Mouse (Mus musculus) kidney, postnatal 25 days (tissue): Measurements from ENCODE around the gene Pgbd5.

ENCODE experiments used
- DNase-seq, 2 experiments: peaks; one replicate each; pipeline ENCODE4 v3.0.0; 2021; ENCODE audit warnings: mixed read lengths in 2 of 2

Pgbd5 gene

DNA sequence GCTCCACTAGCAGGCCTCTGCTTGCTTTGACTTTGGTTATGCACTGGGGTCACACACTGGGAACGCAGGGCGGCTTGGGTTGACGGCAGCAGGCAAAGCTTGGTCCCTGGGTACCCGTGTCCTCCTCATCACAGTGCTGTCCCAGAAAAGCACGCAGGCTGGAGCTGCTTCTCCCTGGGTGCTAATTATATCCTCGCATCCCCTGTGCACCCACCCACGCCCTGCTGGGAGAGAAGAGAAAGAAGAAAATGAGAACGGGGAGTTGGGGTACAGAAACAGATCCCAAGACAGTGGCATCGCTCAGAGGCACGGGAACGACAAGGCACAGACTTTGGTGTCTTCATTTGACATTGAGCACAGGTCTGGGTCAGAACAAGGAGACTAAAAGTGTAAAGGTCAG is 50.0 kb downstream of the Pgbd5 start:
- no peak for DNase-seq

DNA sequence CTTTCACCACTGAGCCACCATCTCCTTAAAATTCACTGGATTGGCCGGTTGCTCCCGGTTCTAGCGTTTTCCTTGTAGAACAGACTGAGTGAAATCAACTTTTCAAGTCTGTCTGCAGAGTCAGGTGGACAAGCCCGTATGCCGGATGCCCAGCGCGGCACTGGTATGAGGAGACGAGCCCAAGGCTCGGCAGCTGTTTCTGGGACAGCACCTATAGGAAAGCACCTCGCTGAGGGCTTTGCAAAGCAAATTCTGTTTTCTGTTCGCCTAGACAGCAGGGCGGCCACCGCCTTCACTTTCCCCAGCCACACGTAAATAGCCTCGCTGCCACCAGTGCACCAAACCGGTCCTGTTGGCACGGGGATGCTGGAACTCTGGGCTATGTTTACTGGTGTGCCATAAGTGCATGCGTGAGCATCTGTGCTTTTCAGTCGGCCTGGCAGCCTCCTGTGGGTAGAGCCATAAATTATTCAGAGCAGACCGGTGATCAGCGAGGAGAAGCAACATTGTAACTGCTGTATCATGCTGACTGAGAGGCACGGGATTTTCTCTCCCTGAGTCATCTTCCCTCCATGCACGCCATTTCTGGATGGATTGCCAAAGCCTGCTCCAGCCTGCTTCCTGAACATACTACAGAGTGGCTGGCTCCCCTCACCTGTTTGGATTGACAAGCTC is 53.1 kb downstream of the Pgbd5 start:
- DNase-seq, result no peak

DNA sequence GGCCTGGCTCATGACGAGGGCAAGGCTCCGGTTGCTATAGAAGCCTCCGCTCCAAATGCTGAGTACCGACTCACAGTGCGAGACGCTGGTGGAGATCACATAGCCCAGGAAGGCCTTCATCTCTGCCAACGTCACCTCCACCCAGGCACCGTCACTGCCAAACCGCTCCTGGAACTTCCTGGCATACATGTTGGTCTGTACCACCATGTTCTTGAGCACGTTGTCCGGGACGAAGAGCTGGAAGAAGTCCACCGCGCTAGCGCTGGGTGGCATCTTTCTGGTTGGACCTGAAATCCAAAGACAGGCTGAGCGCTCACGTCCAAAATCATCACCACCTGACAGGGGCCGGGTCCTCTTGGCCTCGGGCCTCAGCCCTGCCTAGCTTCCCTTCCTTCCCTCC is 55.1 kb downstream of the Pgbd5 start:
- no peak for DNase-seq

DNA sequence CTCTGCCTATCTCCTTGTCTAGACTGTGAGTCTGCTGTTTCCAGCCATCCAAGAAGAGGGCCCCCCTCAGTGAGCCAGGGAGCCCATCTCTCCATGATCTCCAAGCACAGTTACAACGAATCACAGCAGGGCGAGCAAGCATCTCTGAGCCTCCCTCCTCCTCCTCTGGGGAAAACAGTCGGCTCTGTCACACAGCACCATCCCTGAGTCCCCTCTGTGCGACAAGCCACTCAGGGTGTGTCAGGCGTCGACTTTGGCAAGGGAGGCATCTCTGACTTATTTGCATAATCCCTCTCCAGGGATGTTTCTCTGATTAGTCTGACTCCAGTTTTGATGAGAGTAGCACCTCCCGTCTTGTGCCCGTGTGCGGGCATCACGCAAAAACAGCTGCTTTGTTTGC is 57.2 kb downstream of the Pgbd5 start:
- no peak for DNase-seq

DNA sequence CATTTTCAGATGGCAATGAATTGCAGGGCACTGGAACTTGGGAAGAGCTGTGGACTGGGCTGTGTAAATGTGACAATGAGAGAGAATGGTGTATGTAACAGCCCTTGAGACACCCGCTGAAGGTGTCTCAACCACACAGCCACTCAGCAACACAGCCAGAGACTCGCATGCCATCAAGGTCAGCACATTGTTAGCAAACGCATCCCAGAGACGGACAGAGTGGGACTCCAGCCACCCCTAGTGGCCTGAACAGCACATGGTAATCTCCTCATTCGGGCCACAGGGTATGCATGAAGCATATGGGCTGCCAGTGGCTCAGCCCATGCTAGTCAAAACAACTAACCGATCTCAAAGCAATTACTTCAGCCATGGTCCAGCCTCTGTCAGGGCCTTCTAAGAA is 60.2 kb downstream of the Pgbd5 start:
- no peak for DNase-seq

DNA sequence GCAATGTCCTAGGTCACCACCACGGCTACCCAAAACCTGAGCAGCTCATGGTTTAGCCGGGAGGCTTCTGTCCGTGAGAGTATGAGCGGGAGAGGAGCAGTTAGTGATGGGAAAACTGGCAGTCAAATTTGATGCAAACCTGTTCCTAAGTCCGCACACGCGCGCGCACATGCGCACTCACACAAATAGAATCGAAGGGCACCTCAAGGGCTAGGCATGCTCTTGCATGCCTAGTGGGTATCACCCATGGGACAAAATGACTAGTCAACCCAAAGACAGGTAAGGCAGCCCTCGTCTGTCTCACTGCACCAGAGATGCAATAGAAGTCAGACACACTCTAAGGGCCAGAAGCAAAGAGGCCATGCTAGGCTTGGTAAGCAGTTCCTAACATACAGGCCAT is 63.1 kb downstream of the Pgbd5 start:
- no peak for DNase-seq

DNA sequence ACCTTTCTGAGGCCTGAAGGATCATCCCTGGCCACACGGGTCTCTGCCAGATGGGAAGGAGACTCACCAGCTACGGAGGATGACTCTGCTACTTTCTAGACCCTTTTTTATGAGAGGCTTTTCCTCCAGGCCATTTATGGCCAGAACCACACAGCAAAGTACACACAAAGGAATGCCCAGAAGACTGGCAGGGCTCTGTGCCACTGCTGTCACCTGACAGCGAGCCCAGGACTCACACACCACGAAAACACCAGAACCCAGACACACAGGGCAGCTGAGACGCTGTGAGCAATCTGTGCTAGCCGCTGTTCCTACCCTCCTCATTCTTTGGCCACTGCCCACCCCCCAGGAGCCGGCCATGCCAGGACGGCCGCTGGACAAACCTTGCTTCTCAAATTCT is 63.7 kb downstream of the Pgbd5 start:
- DNase-seq, result peak in 1 of 2 experiments; percentile 21

DNA sequence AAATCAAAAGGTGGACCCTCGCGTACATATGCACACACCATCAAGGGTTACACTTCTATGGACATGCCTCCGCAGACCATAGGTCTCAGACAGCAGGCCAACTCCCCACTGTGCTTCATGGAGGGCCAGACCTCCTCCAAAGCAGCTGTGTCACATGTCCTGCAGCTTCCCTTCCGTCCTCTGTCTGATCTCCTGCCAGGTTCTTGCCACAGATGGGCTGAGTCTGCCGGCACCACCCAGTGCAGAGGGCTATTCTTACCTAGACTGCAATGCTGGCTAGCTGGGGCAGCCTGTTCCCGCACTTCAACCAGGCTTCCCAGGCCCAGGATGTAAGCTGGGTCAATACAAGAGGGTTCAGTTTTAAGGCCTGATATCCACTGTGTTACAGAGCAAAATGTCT is 64.3 kb downstream of the Pgbd5 start:
- no peak for DNase-seq

DNA sequence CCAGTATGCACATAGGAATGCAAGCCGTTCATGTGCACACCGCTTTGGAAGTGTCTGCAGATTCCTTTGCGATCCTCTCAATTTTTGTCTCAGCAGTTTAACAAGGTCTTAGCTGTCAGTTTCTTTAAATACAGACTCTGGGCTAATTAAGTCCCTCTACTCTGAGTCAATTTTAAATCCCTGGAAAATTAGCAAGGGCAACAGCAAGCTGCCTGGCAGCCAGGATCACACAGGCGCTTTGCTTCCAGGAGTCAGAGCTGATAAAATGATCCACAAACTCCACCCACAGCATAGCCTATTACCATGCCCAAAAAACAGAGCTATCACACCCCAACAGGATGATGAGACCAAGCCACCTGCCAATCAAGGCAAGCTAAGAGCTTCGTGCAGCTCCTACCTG is 65.7 kb downstream of the Pgbd5 start:
- DNase-seq, result no peak

DNA sequence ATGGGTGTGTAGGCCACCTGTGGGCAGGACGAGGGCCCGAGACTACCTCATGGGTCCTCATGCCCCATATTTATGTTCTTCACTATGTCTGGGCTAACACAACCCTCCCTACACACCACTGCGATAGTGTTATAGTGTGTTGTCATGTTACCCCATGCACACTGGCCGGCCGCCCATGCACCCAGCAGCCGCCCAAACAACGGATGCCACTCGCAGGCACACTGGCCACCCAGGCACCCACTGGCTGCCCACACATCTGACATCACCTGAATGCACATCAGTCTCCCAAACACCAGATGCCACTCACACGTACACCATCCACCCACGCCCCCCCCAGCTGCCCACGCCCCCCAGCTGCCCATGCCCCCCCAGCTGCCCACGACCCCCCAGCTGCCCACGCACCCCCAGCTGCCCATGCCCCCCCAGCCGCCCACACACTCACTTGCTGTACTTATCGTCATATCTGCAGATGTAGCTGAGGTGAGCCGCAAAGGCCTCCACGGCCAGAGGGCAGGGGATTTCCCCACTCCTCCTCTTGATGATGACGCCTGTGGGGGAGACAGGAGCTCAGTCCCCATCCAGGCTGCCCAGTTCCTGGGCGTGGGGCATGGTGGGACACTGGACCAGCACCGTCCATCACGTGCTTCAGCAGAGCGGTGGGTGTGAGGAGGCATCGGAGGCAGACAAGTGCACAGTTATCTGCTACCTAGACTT is 67.9 kb downstream of the Pgbd5 start:
- no peak for DNase-seq

DNA sequence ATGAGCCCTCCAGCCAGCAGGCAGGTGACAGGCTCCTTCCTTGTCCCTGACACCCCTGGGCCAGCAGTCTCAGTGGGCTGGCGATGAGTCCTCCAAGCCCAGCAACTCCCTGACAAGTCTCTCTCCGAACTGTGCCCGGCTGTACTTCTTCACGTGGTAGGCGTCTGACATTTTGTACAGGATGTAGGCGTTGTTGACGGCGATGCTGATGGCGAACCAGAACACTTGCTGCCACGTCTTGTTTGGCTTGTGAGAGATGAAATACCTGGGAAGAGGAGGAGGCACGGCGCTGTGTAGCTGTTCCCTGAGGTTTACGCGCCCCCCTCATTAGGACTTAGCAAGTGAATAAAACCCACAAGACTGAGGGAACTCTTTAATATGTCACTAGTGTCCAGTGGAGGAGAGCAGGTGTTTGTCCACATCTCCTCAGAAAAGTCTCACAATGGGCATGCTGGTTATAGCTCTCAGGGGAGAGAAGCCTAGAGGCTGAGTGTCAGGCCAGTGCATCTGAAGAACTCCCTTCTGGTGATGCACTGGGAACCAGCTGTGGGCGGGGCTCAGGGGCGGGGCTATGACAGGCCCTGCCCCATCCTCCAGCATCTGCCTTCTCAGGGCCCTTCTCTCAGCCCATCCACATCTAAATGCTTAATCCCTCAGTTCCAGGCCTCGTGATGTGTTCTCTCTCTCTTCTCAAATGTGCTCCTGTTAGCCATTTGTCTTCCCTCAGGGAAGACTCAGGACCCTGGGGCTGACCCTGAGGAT is 68.9 kb downstream of the Pgbd5 start:
- DNase-seq, result no peak

DNA sequence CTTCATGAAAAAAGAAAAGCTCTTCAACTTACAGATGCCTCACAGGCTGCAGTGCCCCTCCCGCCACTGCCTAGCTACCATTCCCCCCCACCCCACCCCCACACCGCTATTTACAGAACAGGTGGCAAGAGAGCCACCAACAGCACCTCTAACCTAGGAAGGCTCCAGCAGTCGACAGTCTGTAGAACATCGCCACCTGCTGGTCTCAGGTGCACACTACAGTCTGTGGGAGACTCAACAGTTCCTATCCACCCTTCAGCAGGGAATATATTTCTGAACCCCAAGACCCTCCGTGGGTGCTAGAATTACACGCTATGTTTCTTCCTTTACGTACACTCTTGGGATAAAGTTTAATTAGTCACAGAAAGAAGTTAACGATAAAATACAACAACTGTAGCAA is 71.2 kb downstream of the Pgbd5 start:
- DNase-seq, result peak; percentile 74 to 83

DNA sequence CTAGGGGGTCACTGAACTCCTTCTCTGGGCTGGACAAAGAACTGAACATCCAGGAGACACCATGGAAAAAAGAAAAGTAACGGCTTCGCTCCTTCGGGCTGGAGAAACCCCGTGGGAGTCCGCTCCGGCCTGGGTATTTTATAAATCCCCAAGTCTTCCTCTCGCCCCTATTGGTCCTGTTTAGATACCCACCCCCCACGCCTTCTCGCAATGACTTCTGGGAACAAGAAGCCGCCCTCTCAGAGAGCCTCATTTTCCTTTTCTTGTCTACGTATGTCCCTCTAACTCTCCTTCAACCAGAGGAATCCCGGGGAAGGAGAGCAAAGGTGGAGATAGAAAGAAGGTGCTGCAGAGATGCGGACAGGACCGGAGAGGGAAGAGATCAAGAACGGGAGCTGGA is 76.1 kb downstream of the Pgbd5 start:
- DNase-seq, result no peak

DNA sequence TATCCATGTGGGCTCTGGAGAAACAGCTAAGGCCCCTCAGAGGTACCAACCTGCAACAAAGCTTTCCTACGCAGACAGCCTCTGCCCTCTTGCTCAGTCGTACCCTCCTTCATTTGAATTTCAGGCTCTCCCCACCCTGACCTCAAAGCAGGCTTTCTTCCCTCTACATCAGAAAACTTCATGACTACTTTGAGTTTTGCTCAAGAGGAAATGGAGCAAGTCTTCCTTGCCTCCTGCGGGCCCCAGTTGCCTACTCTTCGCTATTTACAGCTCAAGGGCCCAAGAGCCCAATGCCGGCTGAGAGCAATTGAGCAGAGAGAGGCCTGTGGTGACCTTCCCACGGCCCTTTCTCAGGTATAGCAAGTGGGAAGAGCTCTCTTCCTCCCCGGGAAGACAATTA is 76.9 kb downstream of the Pgbd5 start:
- DNase-seq, result no peak

DNA sequence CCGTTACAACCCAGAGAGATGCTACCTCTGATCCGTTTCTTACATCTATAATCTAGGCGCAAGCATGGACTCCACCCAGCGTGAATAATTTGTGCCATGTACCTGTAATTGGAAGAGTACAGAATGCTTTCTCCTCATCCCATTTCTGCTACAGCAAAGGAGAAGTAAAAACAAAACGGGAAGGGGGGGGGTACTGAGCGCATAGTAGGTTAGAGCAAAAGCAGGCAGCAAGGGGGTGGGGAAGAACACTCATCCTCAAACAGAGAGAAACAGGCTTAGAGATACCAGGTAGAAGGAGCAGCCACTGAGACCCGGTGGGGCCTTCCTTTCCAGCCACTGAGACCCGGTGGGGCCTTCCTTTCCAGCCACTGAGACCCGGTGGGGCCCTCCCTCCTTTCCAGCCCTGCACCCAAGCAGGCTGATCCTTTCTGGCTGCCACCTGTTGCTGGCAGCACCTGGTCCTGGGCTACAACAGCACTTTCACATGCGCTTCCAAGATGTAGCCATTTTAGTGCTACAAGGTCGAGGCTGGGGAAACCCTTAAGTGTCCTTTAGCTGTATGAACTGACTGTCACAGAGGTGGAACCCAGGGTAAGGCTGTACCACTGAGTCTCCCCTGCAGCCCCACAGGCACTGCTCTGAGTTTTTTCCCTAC is 77.6 kb downstream of the Pgbd5 start:
- DNase-seq, result peak in 1 of 2 experiments; percentile 10

DNA sequence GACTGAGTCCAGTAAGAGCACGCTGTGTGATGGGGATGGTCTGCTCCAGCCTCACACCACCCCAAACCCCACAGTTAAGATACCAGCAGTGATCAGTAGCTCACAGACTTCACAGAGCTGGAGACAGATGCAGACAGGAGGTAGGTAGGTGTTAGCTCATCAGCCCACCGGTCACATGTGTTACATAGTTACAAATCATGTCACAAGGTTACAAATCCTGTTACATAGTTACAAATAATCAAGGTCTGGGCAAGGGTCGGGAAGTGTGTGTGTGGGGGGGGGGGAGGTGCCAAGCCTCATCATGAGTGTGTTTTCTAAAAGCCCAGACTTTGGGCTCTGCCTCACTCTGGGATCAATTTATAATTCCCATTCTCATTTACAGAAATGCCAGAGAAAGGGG is 78.5 kb downstream of the Pgbd5 start:
- no peak for DNase-seq

DNA sequence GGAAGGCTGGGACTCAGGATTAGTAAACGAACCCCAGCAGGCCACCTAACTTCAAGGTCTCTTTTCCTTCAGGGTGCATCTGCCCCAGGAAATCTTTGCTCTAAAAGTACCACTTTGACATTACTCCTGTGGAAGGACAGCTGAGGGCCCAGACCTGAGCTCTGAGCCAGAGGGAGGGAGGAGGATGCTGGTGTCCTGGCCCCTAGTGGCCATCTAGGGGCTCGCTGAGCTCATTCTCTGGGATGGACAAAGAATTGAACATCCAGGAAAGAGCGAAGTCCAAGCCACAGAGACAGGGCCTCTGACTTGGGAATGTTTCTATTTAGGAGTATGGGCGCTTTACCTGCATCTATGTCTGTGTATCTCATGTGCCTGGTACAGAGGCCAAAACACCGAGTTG is 87.8 kb downstream of the Pgbd5 start:
- DNase-seq, result no peak

DNA sequence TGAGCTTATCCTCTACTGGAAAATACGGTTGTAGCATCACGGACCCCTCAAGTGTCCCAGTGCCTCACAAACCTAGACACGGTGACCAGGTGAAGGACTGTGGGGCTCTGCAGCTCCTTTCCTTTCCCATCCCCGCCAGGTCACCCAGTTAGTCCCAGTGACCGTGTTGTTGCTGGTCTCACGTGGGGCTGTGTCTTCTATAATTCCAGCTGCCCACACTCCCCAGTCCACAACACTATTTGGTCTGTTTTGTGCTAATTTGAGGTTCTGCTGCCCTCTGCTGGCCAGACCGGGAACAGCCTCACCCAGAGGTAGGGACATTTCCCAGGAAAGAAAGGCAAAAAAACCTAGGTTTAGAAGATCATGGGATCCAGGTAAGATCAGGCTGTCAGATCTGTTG is 89.8 kb downstream of the Pgbd5 start:
- peak; percentile 69 to 92 for DNase-seq

DNA sequence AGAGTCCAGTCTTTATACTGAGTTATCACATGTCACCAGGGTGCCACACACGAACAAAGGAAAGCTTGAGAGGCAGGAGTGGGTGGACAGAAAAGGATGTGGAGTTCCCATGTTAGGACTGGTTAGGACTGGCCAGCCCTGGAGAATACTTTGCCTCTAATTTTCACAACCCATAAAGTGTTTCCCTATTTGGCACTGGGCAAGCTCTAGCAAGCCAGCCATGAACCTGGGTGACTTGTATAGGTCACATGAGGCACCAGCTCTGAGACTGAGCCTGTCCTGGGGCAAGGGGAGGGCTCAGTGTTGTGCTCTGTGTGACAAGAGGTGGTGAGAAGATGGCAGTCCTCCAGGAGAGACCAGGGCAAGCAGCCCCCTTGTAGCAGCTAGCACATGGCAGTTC is 91.4 kb downstream of the Pgbd5 start:
- DNase-seq, result peak; percentile 20 to 63

DNA sequence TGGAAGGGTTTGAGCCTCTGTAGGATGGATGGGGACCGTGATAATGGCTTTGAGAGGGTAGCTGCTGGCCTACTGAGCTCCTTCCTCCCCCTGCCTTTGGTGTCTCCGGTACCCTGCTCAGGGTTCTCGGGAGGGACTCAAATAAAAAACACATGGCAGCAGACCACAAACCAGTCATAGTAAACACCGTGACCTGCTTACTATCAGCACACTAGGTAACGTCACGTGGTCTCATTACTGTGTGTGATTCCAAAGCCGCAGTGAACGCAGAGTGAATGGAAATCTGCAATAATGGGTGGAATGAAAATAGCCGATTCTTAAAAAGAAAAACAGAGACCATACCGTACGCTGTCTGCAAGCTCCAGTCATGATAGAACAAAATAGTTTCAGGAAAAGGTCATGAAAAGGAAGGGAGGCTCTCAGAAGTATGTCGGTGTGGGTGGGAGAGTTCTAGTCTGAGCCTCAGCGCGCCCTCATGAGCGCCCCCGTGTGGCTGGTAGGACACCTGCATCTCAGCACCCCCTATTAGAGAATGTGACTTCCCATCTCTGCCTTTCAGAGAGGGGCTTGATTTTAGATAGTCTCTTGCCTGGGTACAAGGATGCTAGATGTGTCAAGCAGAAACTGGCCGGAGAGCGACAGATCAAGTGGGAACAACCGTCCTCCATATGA is 92.5 kb downstream of the Pgbd5 start:
- peak; percentile 57 to 60 for DNase-seq

DNA sequence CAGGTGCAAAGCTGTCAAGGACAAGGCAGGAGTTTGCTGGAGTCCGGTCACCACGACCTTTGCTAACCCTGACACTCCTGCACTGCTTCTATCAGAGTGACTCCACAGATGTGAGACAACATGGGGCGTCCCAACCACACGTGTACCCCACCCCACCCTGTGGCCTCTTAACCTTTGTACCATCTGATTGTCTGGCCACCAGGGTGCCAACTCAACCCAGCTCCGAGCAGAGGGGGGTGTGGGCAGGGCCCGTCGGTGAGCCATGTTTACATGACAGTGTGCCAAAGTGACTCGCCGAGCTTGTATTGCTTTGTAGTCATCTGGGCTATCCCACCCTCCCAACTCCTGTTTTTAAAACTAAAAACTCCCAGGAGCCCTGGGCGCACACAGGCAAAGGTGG is 94.4 kb downstream of the Pgbd5 start:
- no peak for DNase-seq

DNA sequence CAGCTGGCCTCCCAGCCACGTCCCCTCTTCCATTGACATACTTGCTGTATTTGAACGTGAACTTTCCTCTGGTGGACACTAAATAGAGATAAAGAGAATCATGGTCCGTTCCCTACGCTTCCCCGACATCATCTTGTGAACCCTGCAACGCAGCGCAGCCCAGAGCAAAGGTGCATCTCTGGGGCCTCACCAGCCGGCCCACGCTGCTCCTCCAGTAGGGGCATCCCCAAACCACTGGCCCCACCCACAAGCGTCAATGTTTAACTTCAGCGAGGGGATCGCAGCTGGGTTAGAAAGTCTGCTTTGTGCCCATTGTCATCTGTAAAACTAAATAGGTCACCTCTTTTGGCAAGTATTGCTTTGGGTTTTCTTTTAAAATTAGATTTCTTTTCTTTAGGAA is 95.5 kb downstream of the Pgbd5 start:
- DNase-seq, result peak; percentile 61 to 69

DNA sequence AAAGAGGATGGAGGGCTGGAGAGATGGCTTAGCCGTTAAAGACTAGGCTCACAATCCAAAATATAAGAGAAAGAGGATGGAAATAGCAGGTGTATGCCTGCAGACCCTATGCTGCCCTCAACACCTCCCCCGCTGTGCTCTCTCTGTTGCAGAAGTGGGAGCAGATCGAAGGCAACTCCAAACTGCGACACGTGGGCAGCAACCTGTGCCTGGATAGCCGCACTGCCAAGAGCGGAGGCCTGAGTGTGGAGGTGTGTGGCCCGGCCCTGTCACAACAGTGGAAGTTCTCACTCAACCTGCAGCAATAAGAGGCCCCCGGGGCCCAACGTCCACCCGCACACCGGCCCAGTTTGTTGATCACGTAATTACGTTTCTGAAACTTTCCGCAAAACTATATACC is 96.3 kb downstream of the Pgbd5 start:
- no peak for DNase-seq
